Mouse (Mus musculus) testis, adult 2 months (tissue): ENCODE results near the gene Pitpna.

Experiments
- CTCF ChIP-seq: fragments of 200-500 bp; IDR thresholded peaks from 2 replicates; pipeline ENCODE4 v1.5.1; 2012; ENCODE audit warnings: low read depth, mild to moderate bottlenecking, inconsistent platforms, low read length, moderate library complexity; ENCODE audit not compliant: control insufficient read depth, insufficient read depth, insufficient replicate concordance
- POLR2A ChIP-seq: fragments of 200-500 bp; IDR thresholded peaks from 2 replicates; pipeline ENCODE4 v1.6.1; 2012; ENCODE audit warnings: low read depth, mild to moderate bottlenecking, inconsistent platforms, low read length, moderate library complexity; ENCODE audit not compliant: control insufficient read depth

GRCm38 (mm10) chr11:75660941-75661800 lies 73.3 kb downstream of the Pitpna start:
- TF ChIP-seq POLR2A (no peak), CTCF (no peak)
